Mouse (Mus musculus) lung, postnatal 0 days (tissue): Measurements from ENCODE around the gene Spred1.

Experiments
- CTCF ChIP-seq: IDR thresholded peaks from 2 replicates; pipeline ENCODE4 v1.5.1; 2016; ENCODE audit warnings: antibody characterized with exemption, mild to moderate bottlenecking
- EP300 ChIP-seq: IDR thresholded peaks from 2 replicates; pipeline ENCODE4 v1.6.1; 2016; ENCODE audit warnings: antibody characterized with exemption, mild to moderate bottlenecking, control low read depth

GRCm38 (mm10) chr2:117139977-117140376, 18.8 kb downstream of the Spred1 start:
- TF ChIP-seq CTCF (no peak), EP300 (no peak)
